Mouse (Mus musculus) CD4-positive, CD25-positive, alpha-beta regulatory T cell, adult 2 months (primary cell): Measurements from ENCODE around the gene Dirc2.

ENCODE experiments used
- DNase-seq: peaks from one replicate; pipeline ENCODE4 v3.0.0-alpha.2; 2012; ENCODE audit warnings: low read depth, low spot score

The Dirc2 gene

DNA sequence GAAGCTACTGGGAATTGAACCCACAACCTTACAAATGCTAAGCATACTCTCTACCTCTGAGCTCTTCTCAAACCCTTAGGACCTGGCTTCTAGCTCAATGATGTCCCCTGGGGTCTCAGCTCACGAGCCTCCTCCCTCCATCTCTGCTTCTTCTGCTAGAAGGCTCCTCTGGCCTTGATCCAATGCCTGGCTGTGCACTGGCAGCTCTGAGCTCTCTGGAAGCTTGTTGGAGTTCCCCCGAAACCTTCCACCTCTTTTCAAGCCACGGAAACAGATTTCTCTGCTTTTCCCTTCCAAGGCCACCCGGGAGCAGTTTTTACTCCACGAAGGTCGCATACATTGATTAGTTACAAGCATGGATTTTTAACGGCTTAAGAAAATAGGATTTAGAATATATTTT lies 82.7 kb downstream of the Dirc2 start:
- DNase-seq = no peak

DNA sequence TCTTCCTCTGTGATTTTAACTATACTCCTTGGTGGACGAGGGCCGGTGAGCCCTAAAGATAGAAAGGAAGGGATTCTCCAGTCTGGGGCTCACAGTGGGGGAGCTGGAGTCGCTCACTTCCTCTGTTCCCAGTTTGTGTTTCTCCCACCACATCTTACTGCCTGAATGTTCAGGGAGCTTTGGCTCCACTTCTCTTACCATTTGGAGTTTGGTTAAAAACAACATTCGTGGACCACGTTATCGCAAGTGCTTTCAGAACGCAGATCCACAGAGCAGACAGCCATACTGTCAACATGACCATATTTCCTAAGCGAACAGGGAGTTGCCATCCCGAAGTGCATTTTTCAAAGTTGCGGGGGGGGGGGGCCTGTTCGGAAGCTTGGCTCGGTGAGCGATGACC lies 84.1 kb downstream of the Dirc2 start:
- DNase-seq = no peak

DNA sequence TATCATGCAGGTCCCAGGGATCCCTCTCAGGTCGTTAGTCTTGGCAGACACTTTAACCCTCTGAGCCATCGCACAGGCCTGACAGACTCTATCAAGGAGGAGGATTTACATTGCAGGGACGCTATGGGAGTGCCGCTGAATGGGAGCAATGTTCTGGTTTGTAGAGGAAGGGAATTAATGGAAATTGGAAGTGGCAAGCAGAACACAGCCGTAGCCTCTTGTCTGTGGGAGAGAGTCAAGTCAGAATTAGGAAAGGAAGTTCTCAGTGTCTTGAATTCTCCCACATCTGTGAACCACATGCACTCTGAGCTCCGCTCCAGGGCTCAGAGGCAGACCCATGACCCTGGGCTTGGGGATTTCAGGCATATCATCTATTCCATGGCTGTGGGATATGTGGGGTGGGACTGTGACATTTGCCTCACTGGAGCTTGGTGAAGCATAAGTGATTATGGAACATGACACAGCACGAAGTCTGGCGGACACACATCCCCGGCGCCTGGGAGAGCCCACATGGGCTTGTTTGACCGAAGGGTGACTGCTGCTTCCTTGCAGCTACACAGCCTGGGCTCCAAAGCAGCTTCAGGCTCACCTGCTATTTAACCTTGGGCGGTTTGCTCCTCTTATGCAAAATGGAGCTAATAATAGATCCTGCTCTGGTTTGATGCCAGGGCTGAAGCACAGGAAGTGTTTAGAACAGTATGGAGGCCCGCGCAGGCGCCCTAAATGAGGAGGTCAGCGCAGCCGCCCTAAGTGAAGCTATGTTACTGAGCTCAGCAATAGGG lies 87.6 kb downstream of the Dirc2 start:
- DNase-seq = no peak

DNA sequence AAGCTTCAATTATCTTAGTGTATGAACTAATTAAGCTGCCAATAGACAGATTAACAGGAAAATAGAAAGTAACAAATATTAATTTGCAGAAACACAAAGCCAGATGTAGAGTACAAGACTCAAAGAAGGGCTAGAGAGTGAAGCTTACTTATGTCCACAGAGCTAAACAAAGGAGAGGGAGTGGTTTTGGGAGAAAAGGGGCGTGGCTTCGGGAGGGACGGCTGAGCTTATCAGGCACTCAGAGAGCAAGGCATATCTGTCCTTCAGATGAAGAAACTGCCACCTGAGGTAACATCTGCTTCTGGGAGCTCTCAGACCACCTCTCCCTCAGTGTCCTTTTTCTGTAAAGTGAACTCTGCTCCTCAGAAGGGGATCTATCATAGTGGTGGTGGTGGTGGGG lies 90.7 kb downstream of the Dirc2 start:
- no peak for DNase-seq

DNA sequence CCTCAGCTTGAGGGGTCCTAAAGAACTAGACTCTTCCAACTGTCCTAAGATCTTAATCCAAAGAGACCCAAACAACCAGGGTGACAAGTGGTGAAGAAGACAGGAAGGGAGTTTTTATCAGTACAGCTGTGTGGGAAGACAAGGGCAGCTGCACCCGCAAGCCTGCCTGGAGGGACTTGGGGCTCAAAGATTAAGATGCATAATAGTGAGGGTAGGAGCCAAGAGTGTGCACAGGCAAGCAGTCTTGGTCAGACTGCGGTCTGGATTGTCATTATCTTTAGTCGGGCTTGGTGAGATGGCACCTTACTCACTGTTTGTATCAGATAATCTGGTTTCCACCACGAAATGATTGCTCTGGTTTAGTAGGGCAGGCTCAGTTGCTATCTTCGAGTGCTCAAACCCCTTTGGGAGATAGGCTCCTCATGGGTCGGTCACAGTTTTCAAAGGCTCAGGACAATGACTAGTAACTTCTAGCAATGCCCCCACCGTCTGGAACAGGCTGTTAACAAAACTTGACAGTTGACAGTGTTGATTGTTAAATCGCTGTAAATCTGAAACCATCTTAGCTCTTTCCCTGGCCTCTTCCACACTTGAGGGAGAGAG lies 91.5 kb downstream of the Dirc2 start:
- no peak for DNase-seq

DNA sequence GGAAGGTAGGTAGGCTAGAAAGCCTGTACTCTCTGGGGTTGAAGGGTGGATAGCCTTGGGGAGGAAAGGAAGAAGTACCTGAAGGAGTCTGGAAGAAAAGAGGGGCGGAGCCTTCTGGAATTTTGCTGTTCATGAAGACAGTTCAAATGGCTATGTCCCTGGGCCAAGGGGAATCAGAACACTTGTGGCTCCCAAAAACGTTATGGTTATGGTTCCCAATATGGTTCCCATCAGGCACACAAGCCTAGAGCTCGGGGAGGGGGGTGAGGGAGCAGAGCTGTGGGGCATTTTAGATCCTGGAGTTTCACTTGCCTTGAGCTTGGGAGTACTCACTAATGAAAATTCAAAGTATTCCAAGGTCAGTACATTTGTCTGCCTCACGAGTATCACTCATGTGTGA lies 104.3 kb downstream of the Dirc2 start:
- no peak for DNase-seq

- DNase-seq = no peak
These were observed 105.2 kb downstream of the Dirc2 start for GRCm38 (mm10) chr16:35663831-35664414.

DNA sequence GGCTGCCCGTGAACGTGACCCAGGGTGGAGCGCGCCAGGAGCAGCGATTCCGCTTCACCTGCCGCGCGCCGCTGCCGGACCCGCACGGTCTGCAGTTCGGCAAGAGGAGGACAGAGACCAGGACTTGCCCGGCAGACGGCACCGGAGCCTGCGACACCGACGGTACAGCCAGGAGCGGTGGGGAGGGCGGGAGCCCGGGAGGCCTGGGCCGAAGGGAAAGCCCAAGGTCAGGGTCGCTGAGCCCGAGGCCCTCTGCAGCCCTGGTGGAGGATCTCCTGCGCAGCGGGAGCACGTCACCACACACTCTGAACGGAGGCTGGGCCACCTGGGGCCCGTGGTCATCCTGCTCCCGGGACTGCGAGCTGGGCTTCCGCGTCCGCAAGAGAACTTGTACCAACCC lies 108.9 kb downstream of the Dirc2 start:
- no peak for DNase-seq

GRCm38 (mm10) chr16:35653951-35654350 lies 115.2 kb downstream of the Dirc2 start:
- DNase-seq = no peak

- no peak for DNase-seq
These were observed 116.5 kb downstream of the Dirc2 start for GRCm38 (mm10) chr16:35652706-35653105.

DNA sequence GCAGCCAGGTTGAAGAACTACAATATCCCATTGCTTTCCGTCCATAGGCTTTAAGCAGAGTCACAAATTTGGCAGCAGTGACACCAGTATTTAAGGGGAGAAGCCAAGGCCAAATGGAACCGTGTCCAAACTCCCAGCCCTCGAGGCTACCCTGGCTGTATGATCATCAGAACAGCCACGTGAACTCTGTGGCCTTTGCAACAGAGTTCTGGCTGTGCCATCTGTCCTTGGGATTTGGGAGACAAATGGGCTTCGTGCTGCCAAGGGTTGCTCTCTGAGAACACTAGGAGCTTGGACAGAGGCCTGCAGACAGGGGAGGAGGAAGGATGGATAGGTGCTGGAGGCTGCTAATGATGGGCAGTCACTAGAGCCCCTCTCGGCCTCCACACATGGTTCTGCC lies 117.0 kb downstream of the Dirc2 start:
- no peak for DNase-seq

GRCm38 (mm10) chr16:35648862-35649261 lies 120.3 kb downstream of the Dirc2 start:
- DNase-seq = no peak
